Mouse (Mus musculus) adrenal gland, adult (tissue): ENCODE measurements around the gene Cenpm.

Source experiments
- DNase-seq, 2 experiments: peaks; one replicate each; pipeline ENCODE4 v3.0.0; 2022 to 2023; ENCODE audit warnings: low spot score in 1 of 2; ENCODE audit not compliant: inconsistent age in 2 of 2

Cenpm gene

DNA sequence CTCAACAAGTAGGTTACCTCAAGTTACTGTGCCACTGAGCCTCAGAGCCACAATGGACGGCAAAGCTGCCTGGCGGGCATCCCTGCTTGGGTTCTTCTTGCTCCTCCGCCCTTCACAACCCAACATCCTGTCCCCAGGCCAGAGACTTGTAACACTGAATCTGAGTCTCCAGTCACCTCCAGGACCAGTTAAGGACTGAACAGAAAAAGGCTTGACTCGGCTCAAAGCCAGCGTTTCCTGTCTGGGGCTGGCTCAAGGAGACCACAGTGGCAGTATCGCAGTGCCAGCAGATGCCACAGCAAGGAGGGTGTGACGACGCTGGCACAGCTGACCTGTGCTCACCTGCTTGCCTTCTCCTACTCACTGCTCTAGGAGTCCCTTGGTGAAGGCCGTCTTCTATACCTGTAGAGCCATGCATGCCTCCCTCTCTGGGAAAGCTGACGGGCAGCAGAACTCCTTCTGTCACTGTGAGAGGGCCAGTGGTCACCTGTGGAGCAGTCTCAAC is 47.2 kb downstream of the Cenpm start:
- DNase-seq, result no peak

DNA sequence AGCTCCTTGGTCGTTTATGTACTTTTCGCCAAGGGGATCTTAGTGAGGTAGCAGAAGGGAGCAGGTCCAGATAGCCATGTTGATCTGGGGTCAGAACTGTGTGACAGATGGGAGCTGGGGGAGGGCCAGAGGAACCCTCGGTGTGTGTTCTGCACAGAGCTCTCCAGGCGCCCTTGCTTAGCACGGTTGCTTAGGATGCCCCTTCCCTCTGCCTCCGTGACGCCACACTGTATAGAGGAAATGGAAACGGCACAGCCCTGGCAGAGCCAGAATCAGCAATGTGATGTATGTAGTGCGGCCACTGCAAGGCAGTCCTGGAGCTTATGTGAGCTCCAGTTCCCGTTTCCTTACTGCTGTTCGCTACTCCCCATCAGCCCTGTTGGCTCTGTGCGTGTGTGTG is 48.2 kb downstream of the Cenpm start:
- no peak for DNase-seq

DNA sequence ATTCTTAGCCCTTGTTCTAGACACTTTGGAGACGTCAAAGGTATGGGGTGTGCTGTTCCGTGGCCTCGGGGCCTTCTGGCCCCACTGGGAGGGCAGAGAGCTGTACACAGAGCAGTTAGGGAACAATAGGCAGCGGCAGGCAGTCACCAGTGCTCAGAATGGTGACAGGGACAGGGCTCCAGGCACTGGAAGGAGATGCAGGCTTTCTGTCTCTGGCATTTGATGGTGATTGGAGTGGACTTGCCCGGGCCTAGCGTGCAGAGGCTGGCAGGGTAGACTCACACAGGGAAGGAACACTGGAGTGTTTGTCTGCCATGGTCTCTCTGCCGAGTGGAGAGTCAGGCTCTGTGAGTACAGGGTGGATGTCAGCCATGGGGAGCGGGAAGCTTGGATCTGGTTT is 51.9 kb downstream of the Cenpm start:
- no peak for DNase-seq

DNA sequence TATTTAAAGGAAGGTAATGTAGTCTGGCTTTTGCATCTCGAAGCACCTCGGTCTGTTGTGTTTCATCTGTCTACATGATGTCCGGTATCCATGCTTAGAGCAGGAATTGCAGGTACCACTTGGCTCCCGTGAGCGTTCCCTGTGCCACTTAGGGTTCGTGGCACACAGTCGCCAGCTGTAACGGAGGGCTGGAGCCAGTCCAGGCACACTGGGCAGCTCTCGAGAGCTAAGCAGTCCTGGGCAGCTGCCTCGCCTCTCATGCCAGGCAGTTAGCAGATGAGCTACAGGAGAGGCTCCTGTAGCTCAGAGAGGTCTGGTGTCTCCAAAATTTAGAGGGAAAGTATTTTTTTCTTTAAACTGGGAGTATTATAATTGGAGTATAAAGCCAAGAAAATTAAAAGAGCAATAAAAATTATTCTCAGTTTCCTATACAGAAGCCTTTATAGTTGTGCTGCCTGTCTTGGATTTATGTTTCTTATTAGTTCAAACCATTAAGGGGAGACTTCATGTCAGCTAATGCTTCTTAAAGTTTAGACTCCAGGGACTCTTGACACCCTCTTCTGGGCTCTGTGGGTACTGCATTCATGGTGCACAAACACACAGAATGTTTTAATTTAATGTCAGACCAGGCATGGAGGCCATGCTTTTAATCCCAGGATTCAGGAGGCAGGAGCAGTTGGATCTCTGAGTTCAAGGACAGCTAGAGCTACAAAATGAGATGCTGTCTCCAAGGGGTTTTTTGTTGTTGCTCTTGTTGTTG is 55.9 kb downstream of the Cenpm start:
- peak in 1 of 2 experiments; percentile 64 for DNase-seq

DNA sequence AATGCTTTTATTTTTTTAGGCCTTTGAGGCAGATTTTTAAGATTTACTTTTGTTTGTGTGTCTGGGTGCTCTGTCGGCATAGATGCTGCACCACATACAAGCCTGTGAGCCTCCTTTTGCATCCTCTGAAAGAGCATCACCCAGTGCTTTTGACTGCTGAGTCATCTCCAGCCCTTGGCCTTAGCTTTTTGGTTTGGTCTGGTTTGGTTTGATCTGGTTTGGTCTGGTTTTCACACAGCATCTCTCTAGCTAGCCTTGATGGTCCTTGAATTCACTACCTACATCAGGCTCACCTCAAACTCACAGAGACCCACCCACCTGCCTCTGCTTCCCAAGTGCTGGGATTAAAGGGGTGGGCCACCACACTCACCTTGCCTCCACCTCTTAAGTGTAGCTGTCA is 56.6 kb downstream of the Cenpm start:
- DNase-seq, result no peak

DNA sequence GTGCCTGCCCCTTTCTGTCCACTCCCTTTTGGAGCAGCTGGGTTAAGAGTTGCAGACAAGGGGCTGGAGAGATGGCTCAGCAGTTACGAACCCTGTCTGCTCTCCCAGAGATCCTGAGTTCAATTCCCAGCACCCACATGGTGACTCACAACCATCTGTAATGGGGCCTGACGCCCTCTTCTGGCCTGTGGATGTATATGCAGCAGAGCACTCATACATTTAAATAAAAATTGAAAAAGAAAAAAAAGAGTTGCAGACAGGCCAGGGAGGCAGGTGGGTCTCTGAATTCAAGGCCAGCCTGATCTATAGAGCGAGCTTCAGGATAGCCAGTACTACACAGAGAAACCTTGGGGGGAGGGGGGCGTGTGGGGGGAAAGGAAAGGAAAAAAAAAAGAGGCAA is 57.1 kb downstream of the Cenpm start:
- DNase-seq, result no peak

DNA sequence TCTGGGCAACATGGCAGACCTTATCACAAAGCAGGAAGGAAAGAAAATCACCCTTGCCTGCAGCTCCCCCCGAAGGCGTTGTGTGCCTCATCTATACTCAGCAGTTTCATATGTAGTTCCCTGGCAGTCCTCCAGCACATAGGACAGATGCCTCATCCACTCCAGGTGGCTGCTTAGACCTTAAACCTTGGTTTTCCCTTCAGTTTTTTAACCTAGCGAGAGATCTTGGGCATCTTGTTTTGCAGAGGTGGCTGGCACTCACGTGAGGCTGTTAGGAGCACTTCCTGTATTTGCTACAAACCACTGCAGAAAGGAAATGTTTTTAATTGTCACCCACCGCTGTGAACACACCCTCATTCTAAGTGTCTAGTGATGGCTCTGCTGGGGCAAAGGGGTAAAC is 57.6 kb downstream of the Cenpm start:
- no peak for DNase-seq

DNA sequence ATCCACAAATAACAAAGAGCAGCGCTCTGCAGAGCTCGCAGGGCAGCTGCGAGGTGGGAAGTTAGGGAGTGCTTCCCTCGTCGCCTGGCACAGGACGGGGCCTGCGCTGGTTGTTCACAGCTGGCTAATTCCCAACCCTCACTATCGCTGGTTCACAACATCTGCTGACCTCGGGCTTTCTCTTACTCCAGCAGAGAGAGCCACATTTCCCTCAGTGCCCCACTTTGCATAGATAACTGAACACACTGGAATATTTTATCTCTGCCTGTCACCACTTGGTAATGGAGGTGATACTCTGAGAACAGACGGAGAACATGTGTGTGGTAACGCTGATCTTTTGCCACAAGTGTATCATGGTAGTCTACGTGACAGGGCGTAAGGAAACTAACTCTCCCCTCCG is 58.4 kb downstream of the Cenpm start:
- no peak for DNase-seq

DNA sequence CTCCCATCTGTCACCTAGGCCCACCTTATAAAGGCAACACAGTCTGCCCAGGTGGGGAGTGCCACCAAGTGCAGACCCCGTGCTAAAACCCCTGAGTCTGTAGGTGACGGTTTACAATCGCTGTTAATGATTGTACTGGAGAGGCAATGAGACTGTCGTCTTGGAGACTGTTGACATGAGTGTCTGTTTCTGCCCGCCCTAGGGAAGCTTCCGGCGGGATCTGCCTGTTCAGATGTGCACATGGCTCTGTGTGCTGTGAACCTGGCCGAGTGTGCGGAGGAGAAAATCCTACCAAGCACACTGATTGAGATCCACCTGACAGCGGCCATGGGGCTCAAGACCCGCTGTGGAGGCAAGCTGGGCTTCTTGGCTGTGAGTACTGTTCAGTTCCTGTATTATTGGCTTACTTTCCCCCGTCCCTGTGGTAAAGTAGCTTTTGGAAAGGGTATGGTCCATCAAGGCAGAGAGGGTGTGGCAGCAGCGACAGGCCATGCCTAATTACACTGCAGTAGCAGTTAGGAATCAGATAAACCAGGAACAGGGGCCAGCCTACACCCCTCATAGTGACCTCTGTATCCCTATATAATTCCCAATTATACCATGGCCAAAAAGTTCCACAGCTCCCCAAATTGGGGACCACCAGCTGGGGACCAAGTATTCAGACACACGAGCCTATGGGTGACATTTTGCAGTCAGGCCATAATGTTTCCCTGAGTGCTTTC is 59.3 kb downstream of the Cenpm start:
- no peak for DNase-seq

DNA sequence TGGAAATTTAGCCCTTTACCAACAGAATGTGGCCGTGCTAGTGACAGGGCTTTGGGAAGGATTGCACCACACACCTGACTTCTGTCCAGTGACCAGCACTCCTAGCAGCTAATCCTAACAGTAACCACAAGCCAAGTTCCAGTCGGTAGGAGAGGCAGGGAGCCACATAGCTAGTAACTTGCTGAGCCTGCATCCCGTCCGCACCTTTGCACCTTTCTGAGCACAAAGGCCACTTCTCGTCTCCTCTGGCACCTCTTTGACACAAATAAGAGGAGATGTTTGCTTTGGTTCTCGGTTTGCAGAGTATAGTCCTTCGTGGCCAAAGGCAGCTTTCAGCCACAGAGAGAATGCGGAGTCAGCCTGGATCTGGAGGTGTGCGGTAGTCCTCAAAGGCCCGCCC is 59.9 kb downstream of the Cenpm start:
- no peak for DNase-seq

DNA sequence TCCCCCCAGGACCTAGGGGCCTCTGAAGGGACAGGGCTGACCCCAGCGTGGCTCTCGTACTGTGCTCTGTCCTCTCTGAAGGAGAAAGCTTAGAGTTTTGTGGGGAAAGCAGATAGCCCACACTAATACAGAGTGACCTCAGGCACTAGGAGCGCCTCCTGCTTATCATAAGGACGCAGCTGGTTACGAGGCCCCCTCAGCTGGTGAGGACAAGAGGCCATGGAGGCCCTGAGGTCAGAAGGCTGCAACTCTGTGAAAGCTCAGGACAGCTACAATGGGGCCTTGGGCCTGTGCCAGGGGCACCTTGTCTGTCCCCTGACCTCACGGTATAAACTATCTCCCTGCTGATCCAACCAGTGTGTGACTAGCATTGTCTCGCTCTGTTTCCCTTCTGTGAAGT is 60.4 kb downstream of the Cenpm start:
- DNase-seq, result no peak
